Mouse (Mus musculus) liver, embryonic 14.5 days (tissue): ENCODE measurements around the gene Slc26a5. TPM values are rescaled to one million over a fixed set of nuclear protein-coding genes. Genes with fewer than 3 reads are reported as not detected.

Source experiments
- ATAC-seq: fragments of 200-750 bp; cut with Nextera tagmentation; 2 replicates; pipeline ENCODE4 v1.8.0; 2017; ENCODE audit warnings: moderate number of reproducible peaks, mild to moderate bottlenecking, moderate library complexity; ENCODE audit not compliant: insufficient read depth
- DNase-seq, 3 experiments: peaks; one replicate each; pipeline ENCODE4 v3.0.0-alpha.2; 2012 to 2013; ENCODE audit warnings: low read depth in 3 of 3, low spot score in 3 of 3
- H3K27ac ChIP-seq: fragments of 300-500 bp; sonication (generic); 2 replicates; pipeline ENCODE4 v1.5.1; 2014; ENCODE audit warnings: moderate library complexity, mild to moderate bottlenecking, control low read depth, inconsistent platforms
- H3K27me3 ChIP-seq: fragments of 300-500 bp; sonication (generic); 2 replicates; pipeline ENCODE4 v1.6.1; 2014; ENCODE audit warnings: mild to moderate bottlenecking, low read length, moderate library complexity; ENCODE audit not compliant: control insufficient read depth, insufficient read depth
- H3K36me3 ChIP-seq: fragments of 300-500 bp; sonication (generic); replicated peaks from 2 replicates; pipeline ENCODE4 v1.6.1; 2014; ENCODE audit warnings: low read depth; ENCODE audit not compliant: control insufficient read depth, insufficient read depth
- H3K4me1 ChIP-seq, 2 experiments: fragments of 200-500 bp in 1 of 2; fragments of 300-500 bp in 1 of 2; sonication (generic) in 1 of 2; replicated peaks; 2 replicates each; pipeline ENCODE4 v1.6.1; 2012 to 2014; ENCODE audit warnings: antibody characterized with exemption in 1 of 2, inconsistent platforms in 1 of 2, low read length in 1 of 2; ENCODE audit not compliant: control insufficient read depth in 2 of 2, insufficient read depth in 2 of 2
- H3K4me2 ChIP-seq: fragments of 300-500 bp; sonication (generic); 2 replicates; pipeline ENCODE4 v1.6.1; 2014; ENCODE audit warnings: low read depth, mild to moderate bottlenecking, control low read depth, moderate library complexity
- H3K4me3 ChIP-seq, 2 experiments: fragments of 200-500 bp in 1 of 2; fragments of 300-500 bp in 1 of 2; sonication (generic) in 1 of 2; 2 replicates each; pipeline ENCODE4 v1.5.1; 2012 to 2014; ENCODE audit warnings: low read depth in 2 of 2, low read length in 2 of 2, mild to moderate bottlenecking in 2 of 2, control low read depth in 1 of 2, inconsistent platforms in 1 of 2, moderate library complexity in 1 of 2; ENCODE audit not compliant: insufficient read depth in 1 of 2
- H3K9ac ChIP-seq: fragments of 300-500 bp; sonication (generic); replicated peaks from 2 replicates; pipeline ENCODE4 v1.6.1; 2014; ENCODE audit warnings: mild to moderate bottlenecking, control low read depth, moderate library complexity
- H3K9me3 ChIP-seq: fragments of 300-500 bp; sonication (generic); 2 replicates; pipeline ENCODE4 v1.6.1; 2016; ENCODE audit warnings: low read length, mixed read lengths; ENCODE audit not compliant: control insufficient read depth
- CTCF ChIP-seq: IDR thresholded peaks from 2 replicates; pipeline ENCODE4 v1.5.1; 2016; ENCODE audit warnings: antibody characterized with exemption, low read depth, control low read depth
- EP300 ChIP-seq: IDR thresholded peaks from 2 replicates; pipeline ENCODE4 v1.6.1; 2016; ENCODE audit warnings: antibody characterized with exemption, low read depth
- WGBS: fragments of 180-500 bp; shearing (Covaris S2); extraction: QIAGEN DNeasy Blood & Tissue Kit; methylation state at CpG from one replicate; pipeline ENCODE4 v1.1.7; 2014; ENCODE audit not compliant: insufficient replicate concordance; 5-methylcytosine and 5-hydroxymethylcytosine counted together
- polyA plus RNA-seq, 2 experiments: library from polyadenylated mRNA; depleted of rRNA in 1 of 2; stranded (reverse) in 1 of 2; unstranded in 1 of 2; fragments of >200 nt; fragmentation: Nextera tagmentation in 1 of 2; extraction: Ambion mirVana in 1 of 2; gene quantifications; 2 replicates each; pipeline versions ENCODE4 v1.2.1 to v1.2.3; 2012 to 2014

The Slc26a5 gene
- polyA plus RNA-seq (2012; rRNA removed), result not detected in 2 replicates
- not detected in 2 replicates for polyA plus RNA-seq (2014; fragmentation: Nextera tagmentation; extraction: Ambion mirVana)

GRCm38 (mm10) chr5:21865346-21866107, at the start of gene Slc26a5:
Gene Slc26a5 (minus strand): TSS chr5:21865604.
- H3K27me3 ChIP-seq, result no peaks in the 10 kb centered on the region
- H3K4me3 ChIP-seq, result no peak within 1 kb of the TSS
- peak within 1 kb of the TSS; percentile 8; the same call in 1 of the 2 replicates for H3K4me2 ChIP-seq
- TF ChIP-seq EP300 (no peak), CTCF (no peak)
- WGBS, result 3% methylated on average over 29 of the region's 29 CpGs
- H3K36me3 ChIP-seq, result no peaks in the 10 kb centered on the region
- ATAC-seq (no peak), DNase-seq (no peak)
- H3K9ac ChIP-seq, result no peak within 1 kb of the TSS
- H3K27ac ChIP-seq, result no peak within 1 kb of the TSS
- H3K4me1 ChIP-seq, result no peaks in the 10 kb centered on the region
- no peaks in the 10 kb centered on the region for H3K9me3 ChIP-seq

GRCm38 (mm10) chr5:21914776-21915175, 49.4 kb upstream of the Slc26a5 start:
- no peak overlapping the region for H3K4me3 ChIP-seq
- H3K27ac ChIP-seq, result no peak overlapping the region
- no peaks in the 10 kb centered on the region for H3K27me3 ChIP-seq
- no peak for TF ChIP-seq EP300
- H3K4me2 ChIP-seq, result no peak overlapping the region
- 67% methylated on average over 3 of the region's 3 CpGs for WGBS
- H3K9me3 ChIP-seq, result no peaks in the 10 kb centered on the region
- DNase-seq (no peak), ATAC-seq (no peak)
- no peak overlapping the region for H3K9ac ChIP-seq
- H3K4me1 ChIP-seq, result no peaks in the 10 kb centered on the region
- H3K36me3 ChIP-seq, result no peaks in the 10 kb centered on the region

- H3K27ac ChIP-seq, result no peak overlapping the region
These were observed 47.6 kb upstream of the Slc26a5 start for GRCm38 (mm10) chr5:21912835-21913530.

GRCm38 (mm10) chr5:21910726-21911125, 45.3 kb upstream of the Slc26a5 start:
- TF ChIP-seq EP300, result no peak
- no peak for TF ChIP-seq CTCF
- no peaks in the 10 kb centered on the region for H3K27me3 ChIP-seq
- no peak overlapping the region for H3K4me2 ChIP-seq
- H3K4me3 ChIP-seq, result no peak overlapping the region
- 77% methylated on average over 12 of the region's 12 CpGs for WGBS
- no peak overlapping the region for H3K27ac ChIP-seq
- no peak overlapping the region for H3K9ac ChIP-seq
- no peaks in the 10 kb centered on the region for H3K4me1 ChIP-seq
- ATAC-seq (no peak), DNase-seq (no peak)
- no peaks in the 10 kb centered on the region for H3K36me3 ChIP-seq
- H3K9me3 ChIP-seq, result no peaks in the 10 kb centered on the region

More at GRCm38 (mm10) chr5:21912835-21913530, 47.6 kb upstream of the Slc26a5 start:
- no peaks in the 10 kb centered on the region for H3K9me3 ChIP-seq
- no peak for DNase-seq
- no peaks in the 10 kb centered on the region for H3K36me3 ChIP-seq
- TF ChIP-seq EP300 (no peak), CTCF (no peak)
- ATAC-seq, result no peak
- H3K4me1 ChIP-seq, result no peaks in the 10 kb centered on the region
- no peak overlapping the region for H3K4me3 ChIP-seq
- no peak overlapping the region for H3K9ac ChIP-seq
- H3K4me2 ChIP-seq, result no peak overlapping the region
- WGBS, result 74% methylated on average over 23 of the region's 23 CpGs
- no peaks in the 10 kb centered on the region for H3K27me3 ChIP-seq

- DNase-seq, result no peak
- Histone ChIP-seq H3K36me3 (no peaks in the 10 kb centered on the region), H3K27ac (no peak overlapping the region), H3K9me3 (no peaks in the 10 kb centered on the region), H3K9ac (no peak overlapping the region), H3K4me3 (no peak overlapping the region), H3K27me3 (no peaks in the 10 kb centered on the region), H3K4me1 (no peaks in the 10 kb centered on the region), H3K4me2 (no peak overlapping the region)
- 60% methylated on average over 3 of the region's 3 CpGs for WGBS
- no peak for ATAC-seq
- TF ChIP-seq CTCF, result no peak
- TF ChIP-seq EP300, result no peak
These were observed 44.3 kb upstream of the Slc26a5 start for GRCm38 (mm10) chr5:21909713-21910112.
